Mouse (Mus musculus) A20 (cell line): ENCODE data around the gene Mmp15.

ENCODE experiments used
- DNase-seq: peaks from one replicate; pipeline ENCODE4 v3.0.0-alpha.2; 2011; ENCODE audit warnings: low read depth, low spot score

Mmp15 gene

GRCm38 (mm10) chr8:95341721-95342120 is 10.3 kb upstream of the Mmp15 start:
- no peak for DNase-seq

- DNase-seq: no peak
Observed at GRCm38 (mm10) chr8:95344668-95345067, 7.4 kb upstream of the Mmp15 start.

DNA sequence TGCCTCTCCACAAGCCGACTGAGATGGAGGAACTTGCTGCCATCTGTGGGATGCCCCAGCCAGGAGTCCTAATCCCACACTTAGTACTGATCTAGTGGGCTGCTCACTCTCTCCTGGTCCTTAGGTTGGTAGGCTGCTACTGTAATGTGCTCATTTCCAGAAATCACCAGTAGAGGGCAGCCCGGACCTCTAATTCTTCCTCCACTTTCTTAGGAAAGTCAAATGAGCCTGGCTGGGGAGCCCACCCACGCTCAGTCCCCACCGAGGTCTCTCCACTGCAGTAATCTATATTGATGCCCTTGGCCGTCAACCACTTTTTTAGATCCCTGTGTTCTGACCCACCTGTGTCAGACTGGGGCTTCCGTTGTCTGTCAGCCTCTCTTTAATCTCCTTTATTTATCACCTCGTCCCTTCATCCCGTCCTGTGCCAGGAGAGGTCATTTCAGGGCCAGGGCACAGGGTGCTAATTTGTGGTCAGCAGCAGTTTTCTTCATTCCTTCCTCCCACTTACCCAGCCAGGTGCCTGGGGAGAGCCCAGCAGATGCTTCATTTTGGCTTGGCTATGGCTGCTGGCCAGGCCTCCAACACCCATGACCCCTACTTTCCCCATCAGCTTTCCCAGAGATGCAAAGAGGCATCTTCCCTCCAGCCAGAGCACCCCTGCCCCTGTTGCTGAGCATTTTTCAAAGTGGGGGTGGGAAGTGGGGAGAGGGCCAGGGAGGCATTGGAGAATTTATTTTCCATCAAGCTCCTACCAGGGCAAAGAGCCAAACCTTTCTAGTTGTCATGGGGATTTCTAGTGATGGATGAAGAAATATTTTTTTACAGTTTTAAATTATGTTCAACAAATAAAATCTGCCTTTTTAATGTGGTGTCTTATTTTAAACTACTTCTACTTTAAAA is 5.2 kb upstream of the Mmp15 start:
- peak; percentile 69 for DNase-seq

- DNase-seq: no peak
Observed at GRCm38 (mm10) chr8:95348356-95348755, 3.7 kb upstream of the Mmp15 start.

- no peak for DNase-seq
Observed at GRCm38 (mm10) chr8:95348811-95349630, 3.0 kb upstream of the Mmp15 start.

GRCm38 (mm10) chr8:95351461-95351860 is 607 bp upstream of the Mmp15 start:
- no peak for DNase-seq

DNA sequence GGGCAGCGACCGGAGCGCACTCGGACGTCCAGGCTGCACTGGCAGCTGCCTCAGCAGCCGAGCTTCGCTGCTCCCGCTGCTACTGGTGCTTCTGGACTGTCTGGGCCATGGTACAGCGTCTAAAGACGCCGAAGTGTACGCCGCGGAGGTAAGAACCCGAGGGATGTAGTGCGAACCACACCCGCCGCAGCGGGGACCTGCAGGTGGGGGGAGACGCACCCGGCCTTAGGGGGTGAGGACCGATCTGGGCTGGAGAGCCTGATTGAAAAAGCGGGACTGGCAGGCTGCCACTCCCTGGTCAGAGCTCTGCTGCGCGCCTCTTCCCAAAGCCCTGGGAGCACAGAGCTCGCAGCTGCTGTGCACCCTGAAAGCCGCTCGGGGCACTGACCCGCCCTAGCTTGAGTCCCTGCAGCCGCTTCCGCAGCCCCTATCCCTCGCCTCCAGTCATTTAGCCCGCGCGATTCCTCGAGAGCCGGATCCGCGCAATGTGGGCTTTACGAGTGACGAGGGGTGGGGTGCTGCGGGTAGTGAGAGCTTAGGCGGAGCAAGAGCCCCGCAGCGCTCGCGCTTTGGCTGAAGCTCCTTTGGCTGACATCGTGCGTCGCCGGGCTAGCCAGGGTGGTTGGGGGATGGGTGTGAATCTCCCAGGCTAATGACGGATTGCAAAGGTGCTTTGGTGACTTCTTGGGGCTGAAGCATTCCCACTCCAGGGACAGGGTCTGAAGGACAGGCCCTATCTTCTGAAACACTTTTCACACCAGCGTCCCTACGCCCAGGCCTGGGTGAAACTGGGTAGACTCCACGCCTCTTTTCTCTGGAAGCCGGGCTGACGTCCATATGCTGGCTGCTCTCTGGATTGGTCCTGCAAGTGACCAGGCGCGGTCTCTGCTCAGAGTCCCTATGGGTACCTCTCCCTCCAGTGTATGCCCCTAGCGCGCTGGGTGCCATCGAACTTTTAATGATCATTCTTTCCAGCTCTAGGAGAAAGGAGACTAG is 1.1 kb downstream of the Mmp15 start:
- no peak for DNase-seq

- DNase-seq: no peak
Observed at GRCm38 (mm10) chr8:95354606-95355005, 2.5 kb downstream of the Mmp15 start.

DNA sequence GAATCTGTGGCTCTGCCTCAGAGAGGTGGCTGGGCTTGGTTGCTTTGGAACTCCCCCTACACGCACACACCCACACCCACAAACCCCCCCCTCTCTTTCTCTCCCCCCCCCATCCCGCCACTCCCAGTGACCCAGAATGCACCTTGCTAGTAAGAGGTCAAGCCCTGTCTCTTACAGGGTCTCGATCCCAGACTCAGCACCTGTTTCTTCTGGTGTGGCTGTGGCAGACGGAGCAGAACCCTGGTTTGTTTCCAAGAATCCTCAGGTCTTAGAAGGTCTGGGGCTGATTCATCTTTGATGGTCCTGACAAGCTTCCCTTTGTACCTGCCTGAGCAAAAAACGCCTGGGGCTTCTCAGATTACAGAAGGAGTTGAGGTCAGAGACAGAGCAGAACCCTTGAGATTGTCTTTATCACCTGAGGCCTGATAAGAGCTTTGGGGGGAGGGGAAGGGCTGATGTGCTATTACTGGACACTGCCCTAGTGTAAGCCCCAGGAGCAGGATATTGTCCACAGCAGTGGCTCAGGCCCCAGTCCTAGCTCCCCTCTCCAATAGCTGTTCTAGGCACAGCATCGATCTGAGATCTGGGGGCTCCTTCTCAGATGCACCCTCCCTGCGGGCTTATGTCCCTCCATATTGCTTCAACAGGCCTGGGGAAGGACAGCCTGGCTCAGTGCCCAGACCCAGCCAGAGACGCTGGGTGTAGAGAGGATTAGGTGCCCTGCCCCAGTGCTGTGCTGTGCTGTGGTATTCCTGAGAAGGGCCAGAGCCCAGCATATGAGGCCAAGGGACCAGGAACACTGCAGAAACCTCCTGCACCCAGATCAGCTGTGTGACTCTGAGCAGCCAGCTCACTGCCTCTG is 6.7 kb downstream of the Mmp15 start:
- no peak for DNase-seq

DNA sequence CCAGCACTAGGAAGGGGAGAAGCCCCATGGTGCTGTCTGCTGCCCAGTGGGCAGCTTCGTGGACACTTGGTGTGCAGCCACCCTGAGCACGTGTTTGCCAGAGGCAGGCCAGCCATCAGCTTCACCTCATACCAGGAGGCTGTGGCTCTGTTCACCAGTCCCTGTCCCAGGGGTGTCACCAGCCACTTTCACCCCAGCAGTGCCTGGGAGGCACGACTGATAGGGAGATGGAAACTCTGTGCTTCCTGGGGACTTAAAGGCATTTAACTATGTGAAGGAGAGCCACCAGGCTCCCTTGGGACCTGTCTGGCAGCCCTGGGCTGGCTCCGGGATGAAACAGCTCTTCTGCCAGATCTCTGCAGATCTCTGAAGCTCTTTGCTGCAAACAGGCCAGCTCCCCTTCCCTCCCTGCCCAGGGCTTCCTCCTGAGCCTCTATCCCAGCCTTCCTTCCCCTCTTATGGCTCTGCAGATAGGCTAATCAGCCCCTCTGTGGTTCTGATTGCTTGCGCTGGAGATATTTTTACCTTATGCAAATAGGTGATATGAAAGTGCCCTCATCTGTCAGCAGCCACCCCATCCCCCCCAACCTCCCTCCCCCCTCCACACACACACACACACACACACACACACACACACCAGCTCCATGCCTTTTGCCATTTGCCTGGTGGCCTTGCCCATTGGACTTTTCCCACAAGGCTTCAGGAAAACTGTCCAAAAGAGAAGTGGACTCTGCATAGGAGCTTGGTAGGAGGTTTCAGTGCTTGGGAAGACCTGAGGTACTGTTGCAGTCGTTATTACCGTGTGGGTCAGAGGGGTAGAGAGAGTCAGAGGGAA is 8.3 kb downstream of the Mmp15 start:
- DNase-seq: peak; percentile 76

DNA sequence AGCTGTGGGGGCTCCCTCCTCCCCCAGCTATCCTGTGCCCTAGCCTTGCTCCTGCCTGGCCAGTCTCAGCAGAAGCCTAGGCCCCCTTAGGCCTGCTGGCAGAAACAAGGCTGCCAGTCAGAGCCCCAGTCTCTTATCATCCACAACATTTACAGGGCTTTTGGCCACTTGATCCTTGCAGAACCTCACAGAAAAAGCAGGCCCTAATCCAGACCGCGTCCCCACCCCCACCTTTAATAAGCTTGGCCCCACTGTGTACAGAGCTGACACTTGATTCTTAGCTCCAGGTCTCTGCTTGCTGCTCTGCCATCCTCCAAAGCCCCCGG is 8.9 kb downstream of the Mmp15 start:
- no peak for DNase-seq

DNA sequence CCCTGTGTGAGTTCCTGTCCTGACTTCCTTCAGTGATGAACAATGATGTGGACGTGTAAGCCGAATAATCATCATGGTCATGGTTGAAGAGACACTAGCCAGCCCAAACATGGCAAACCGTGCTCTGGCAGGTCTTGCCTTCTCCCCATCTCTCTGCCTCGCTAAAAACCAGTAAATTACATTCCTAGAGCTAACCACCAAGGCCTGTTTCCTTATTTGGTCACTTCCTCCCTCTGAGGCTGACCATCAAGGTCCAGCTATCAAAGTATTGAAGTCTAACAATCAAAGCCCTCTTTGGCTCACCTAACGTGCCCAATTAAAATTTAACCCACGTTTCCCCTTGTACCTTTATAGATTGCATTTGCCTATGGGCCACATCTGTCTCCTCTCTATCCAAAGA is 10.2 kb downstream of the Mmp15 start:
- no peak for DNase-seq

DNA sequence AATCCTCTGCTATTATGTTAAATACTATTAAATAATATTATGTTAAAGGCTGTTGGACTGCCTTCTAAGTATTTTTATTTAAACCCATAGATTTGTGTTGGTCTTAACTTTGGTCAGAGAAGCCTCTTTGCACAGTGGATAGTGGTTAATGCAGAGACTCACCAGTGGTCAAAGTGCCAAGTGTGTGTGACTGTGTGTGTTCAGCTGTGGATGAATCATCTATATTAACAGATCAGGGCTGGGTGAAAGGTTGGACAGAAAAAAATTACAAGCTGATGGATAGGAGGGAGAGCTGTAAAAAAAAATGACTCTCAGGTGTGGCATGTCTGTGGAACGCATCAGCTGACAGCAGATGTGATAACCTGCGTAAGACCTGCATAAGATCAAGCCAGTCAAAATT is 11.8 kb downstream of the Mmp15 start:
- no peak for DNase-seq

DNA sequence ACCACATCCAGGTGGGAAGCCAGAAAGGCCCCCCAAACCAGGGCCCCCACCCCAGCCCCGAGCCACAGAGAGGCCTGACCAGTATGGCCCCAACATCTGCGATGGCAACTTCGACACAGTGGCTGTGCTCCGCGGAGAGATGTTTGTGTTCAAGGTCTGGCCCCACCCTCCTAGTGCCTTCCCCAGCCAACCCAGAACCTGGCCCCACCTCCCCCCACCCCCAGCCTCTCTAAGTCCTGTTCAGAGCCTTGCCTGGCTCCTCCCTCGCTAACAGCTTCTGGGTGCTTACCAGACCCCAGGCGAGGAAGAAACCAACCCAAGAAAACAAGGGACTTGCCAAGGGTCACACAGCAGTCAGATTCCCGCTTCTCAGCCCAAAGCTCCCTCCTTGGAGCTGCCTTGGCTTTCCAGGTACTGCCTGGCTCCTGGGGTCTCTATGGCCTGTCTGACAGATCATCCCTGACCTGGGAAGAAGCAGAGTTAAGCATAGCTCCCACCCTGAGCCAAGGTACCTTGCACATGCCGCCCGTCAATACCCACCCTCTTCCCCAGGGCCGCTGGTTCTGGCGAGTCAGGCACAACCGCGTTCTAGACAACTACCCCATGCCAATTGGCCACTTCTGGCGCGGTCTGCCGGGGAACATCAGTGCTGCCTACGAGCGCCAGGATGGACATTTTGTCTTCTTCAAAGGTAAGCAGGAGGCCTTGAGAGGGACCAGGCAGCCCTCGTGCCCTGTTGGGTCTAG is 17.7 kb downstream of the Mmp15 start:
- no peak for DNase-seq

DNA sequence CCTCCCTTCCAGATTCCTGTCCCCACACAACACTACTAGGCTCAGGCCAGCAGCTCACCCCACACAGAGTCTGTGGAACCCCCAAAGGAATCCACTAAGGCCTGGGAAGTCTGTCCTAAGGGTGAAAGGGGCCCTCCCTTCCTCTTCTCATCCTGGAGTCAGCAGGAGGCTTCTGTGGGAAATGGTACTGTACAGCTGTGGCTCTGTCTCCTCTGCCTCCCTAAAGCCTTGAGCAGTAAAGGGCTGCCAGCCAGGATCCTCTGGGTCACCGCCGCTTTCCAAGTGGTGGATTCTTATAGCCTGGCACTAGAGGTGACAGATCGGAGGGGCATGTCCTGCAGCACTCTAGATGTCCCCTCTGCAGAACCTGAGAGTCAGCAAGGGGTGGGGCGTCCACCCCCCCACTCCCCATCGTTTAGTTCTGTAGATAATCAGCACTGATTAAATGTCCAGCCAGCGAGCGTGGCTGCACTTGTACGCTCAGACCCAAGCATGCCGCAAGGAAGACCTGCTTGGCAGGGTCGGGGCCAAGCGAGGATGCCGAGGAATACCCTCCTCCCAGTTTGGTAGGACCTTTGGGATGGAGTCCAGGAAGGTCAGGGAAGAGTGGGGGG is 21.4 kb downstream of the Mmp15 start:
- DNase-seq: no peak

DNA sequence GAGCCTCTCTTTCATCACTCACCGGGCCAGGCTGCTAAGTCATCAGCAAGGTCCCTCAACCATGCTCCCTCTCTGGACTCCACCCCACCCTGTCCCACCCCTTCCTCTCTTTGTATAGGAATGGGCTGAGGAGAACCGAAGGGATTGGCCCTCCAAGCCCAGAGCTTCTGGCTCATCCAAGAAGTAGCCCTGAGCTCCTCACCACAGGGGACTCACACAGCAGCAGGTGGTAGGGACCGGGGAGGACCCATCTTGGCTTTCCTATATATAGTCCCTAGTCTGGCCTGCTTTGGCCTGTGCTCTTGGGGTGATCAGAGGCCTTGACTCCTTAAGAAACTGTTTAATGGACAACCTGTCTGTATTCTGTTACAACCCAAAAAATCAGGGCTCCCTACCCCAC is 22.4 kb downstream of the Mmp15 start:
- DNase-seq: no peak

- no peak for DNase-seq
Observed at GRCm38 (mm10) chr8:95375374-95375930, 23.4 kb downstream of the Mmp15 start.

DNA sequence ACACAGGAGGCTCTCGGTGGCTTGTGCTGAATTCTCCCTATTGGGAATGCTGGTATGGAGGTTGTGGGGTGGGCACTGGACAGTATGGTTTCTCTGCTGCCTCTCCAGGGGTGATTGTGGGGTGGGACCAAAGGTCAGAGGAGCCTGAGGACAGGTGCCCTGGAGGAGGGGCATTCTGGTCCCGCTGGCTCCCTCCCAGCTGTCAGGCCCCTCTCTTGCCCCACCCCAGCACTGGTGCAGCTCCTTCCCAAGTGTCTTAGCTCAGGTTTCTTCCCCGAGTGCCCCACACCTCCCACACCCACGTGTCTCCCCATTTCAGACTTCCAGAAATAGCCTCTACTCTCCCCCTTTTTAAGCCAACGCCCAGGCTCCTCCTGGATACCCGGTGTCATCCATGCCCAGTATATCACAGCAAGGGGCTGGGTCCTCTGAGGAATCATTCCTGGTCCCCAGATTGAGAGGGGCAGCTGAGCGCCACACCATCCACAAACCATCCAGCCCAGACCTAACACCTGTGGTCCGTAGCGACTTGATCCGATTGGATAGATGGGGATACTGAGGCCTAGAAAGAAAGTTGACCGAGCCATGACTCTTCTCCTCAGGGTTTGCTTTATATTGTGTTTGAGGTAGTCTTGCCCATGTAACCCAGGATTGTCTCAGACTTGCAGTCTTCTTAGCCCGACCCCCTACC is 24.4 kb downstream of the Mmp15 start:
- DNase-seq: no peak
